Mouse (Mus musculus): Measurements from ENCODE around the gene Ebf1. TPM values are rescaled to one million over a fixed set of nuclear protein-coding genes. Genes with fewer than 3 reads are reported as not detected.
"Not testable (repeated sequence)": the region's sequence is repeated elsewhere in the genome, so short reads cannot be mapped to it uniquely, and the experiment has no call there.

Gene Ebf1
- polyA plus RNA-seq (2012; rRNA removed), result 26.6 and 40.1 TPM in 2 replicates

GRCm38 (mm10) chr11:44616788-44617712, at the start of gene Ebf1:
TSS of gene Ebf1 (plus strand) at chr11:44617317.
- WGBS, result under 1% methylated on average over 31 of the region's 31 CpGs
- peak; percentile 88 to 92 for DNase-seq (ENCODE audit: low read depth in 1 of 2, low spot score in 2 of 2)
- H3K4me1 ChIP-seq (ENCODE audit: control insufficient read depth, insufficient read depth, insufficient read length), result peaks cover 10% of the 10 kb centered on the region
- peak; percentile 76 for TF ChIP-seq POLR2A (IDR thresholded peaks at IDR 0.05; ENCODE audit: low read depth, low read length)
- TF ChIP-seq CTCF (IDR thresholded peaks at IDR 0.05; ENCODE audit: extremely low read depth, insufficient read depth, insufficient read length, insufficient replicate concordance), result no peak
- H3K27ac ChIP-seq (ENCODE audit: insufficient read depth, low read length), result peak within 1 kb of the TSS; percentile 98
- peak within 1 kb of the TSS; percentile 72 for H3K4me3 ChIP-seq (ENCODE audit: extremely low read depth, insufficient read depth, insufficient read length)
- peaks cover 2% of the 10 kb centered on the region; the same call in 1 of the 2 replicates for H3K27me3 ChIP-seq (ENCODE audit: control insufficient read depth, insufficient read depth, low read length)
- H3K36me3 ChIP-seq (ENCODE audit: control insufficient read depth, insufficient read depth, low read length), result peaks cover 9% of the 10 kb centered on the region; the same call in 1 of the 2 replicates

- DNase-seq (ENCODE audit: low read depth in 1 of 2, low spot score in 2 of 2); H3K27me3 ChIP-seq (ENCODE audit: control insufficient read depth, insufficient read depth, low read length); H3K36me3 ChIP-seq (ENCODE audit: control insufficient read depth, insufficient read depth, low read length); H3K27ac ChIP-seq (ENCODE audit: insufficient read depth, low read length); H3K4me3 ChIP-seq (ENCODE audit: extremely low read depth, insufficient read depth, insufficient read length); H3K4me1 ChIP-seq (ENCODE audit: control insufficient read depth, insufficient read depth, insufficient read length): not testable (repeated sequence)
- 89% methylated on average over 4 of the region's 4 CpGs for WGBS
Measured at GRCm38 (mm10) chr11:44570336-44570735, 46.8 kb upstream of the Ebf1 start.

- no peaks in the 10 kb centered on the region for H3K27me3 ChIP-seq (ENCODE audit: control insufficient read depth, insufficient read depth, low read length)
- H3K4me3 ChIP-seq (ENCODE audit: extremely low read depth, insufficient read depth, insufficient read length), result no peak overlapping the region
- H3K36me3 ChIP-seq (ENCODE audit: control insufficient read depth, insufficient read depth, low read length), result no peaks in the 10 kb centered on the region
- 94% methylated on average over 5 of the region's 5 CpGs for WGBS
- TF ChIP-seq CTCF (IDR thresholded peaks at IDR 0.05; ENCODE audit: extremely low read depth, insufficient read depth, insufficient read length, insufficient replicate concordance) (no peak), POLR2A (IDR thresholded peaks at IDR 0.05; ENCODE audit: low read depth, low read length) (no peak)
- peaks cover 8% of the 10 kb centered on the region; the same call in 1 of the 2 replicates for H3K4me1 ChIP-seq (ENCODE audit: control insufficient read depth, insufficient read depth, insufficient read length)
- H3K27ac ChIP-seq (ENCODE audit: insufficient read depth, low read length), result no peak overlapping the region
- no peak for DNase-seq (ENCODE audit: low read depth in 1 of 2, low spot score in 2 of 2)
Measured at GRCm38 (mm10) chr11:44572781-44573180, 44.3 kb upstream of the Ebf1 start.

GRCm38 (mm10) chr11:44573396-44573795, 43.7 kb upstream of the Ebf1 start:
- DNase-seq (ENCODE audit: low read depth in 1 of 2, low spot score in 2 of 2), result no peak
- H3K27ac ChIP-seq (ENCODE audit: insufficient read depth, low read length), result no peak overlapping the region
- H3K27me3 ChIP-seq (ENCODE audit: control insufficient read depth, insufficient read depth, low read length), result no peaks in the 10 kb centered on the region
- H3K4me3 ChIP-seq (ENCODE audit: extremely low read depth, insufficient read depth, insufficient read length), result no peak overlapping the region
- no peak for TF ChIP-seq CTCF (IDR thresholded peaks at IDR 0.05; ENCODE audit: extremely low read depth, insufficient read depth, insufficient read length, insufficient replicate concordance)
- TF ChIP-seq POLR2A (IDR thresholded peaks at IDR 0.05; ENCODE audit: low read depth, low read length), result no peak
- no peaks in the 10 kb centered on the region for H3K36me3 ChIP-seq (ENCODE audit: control insufficient read depth, insufficient read depth, low read length)
- WGBS, result 72% methylated on average over 3 of the region's 3 CpGs
- H3K4me1 ChIP-seq (ENCODE audit: control insufficient read depth, insufficient read depth, insufficient read length), result peaks cover 11% of the 10 kb centered on the region; the same call in 1 of the 2 replicates

- no peak for DNase-seq (ENCODE audit: low read depth in 1 of 2, low spot score in 2 of 2)
- 80% methylated on average over 8 of the region's 8 CpGs for WGBS
- TF ChIP-seq CTCF (IDR thresholded peaks at IDR 0.05; ENCODE audit: extremely low read depth, insufficient read depth, insufficient read length, insufficient replicate concordance) (no peak), POLR2A (IDR thresholded peaks at IDR 0.05; ENCODE audit: low read depth, low read length) (no peak; the same call in 1 of the 2 replicates)
- H3K27ac ChIP-seq (ENCODE audit: insufficient read depth, low read length), result peak overlapping the region; percentile 79
- H3K27me3 ChIP-seq (ENCODE audit: control insufficient read depth, insufficient read depth, low read length), result no peaks in the 10 kb centered on the region
- H3K4me3 ChIP-seq (ENCODE audit: extremely low read depth, insufficient read depth, insufficient read length), result peak overlapping the region; percentile 49
- H3K36me3 ChIP-seq (ENCODE audit: control insufficient read depth, insufficient read depth, low read length), result no peaks in the 10 kb centered on the region
- H3K4me1 ChIP-seq (ENCODE audit: control insufficient read depth, insufficient read depth, insufficient read length), result peaks cover 11% of the 10 kb centered on the region; the same call in 1 of the 2 replicates
Measured at GRCm38 (mm10) chr11:44574391-44574790, 42.7 kb upstream of the Ebf1 start.

GRCm38 (mm10) chr11:44574820-44575219, 42.3 kb upstream of the Ebf1 start:
- TF ChIP-seq CTCF (IDR thresholded peaks at IDR 0.05; ENCODE audit: extremely low read depth, insufficient read depth, insufficient read length, insufficient replicate concordance) (no peak), POLR2A (IDR thresholded peaks at IDR 0.05; ENCODE audit: low read depth, low read length) (no peak)
- DNase-seq (ENCODE audit: low read depth in 1 of 2, low spot score in 2 of 2), result peak; percentile 82 to 89
- peaks cover 11% of the 10 kb centered on the region; the same call in 1 of the 2 replicates for H3K4me1 ChIP-seq (ENCODE audit: control insufficient read depth, insufficient read depth, insufficient read length)
- WGBS, result 40% methylated on average over 5 of the region's 5 CpGs
- H3K36me3 ChIP-seq (ENCODE audit: control insufficient read depth, insufficient read depth, low read length), result no peaks in the 10 kb centered on the region
- no peaks in the 10 kb centered on the region for H3K27me3 ChIP-seq (ENCODE audit: control insufficient read depth, insufficient read depth, low read length)
- H3K4me3 ChIP-seq (ENCODE audit: extremely low read depth, insufficient read depth, insufficient read length), result peak overlapping the region; percentile 38; the same call in 1 of the 2 replicates
- peak overlapping the region; percentile 70 for H3K27ac ChIP-seq (ENCODE audit: insufficient read depth, low read length)

- WGBS, result 39% methylated on average over 9 of the region's 9 CpGs
- DNase-seq (ENCODE audit: low read depth in 1 of 2, low spot score in 2 of 2), result peak in 1 of 2 experiments; percentile 15
- TF ChIP-seq CTCF (IDR thresholded peaks at IDR 0.05; ENCODE audit: extremely low read depth, insufficient read depth, insufficient read length, insufficient replicate concordance) (no peak), POLR2A (IDR thresholded peaks at IDR 0.05; ENCODE audit: low read depth, low read length) (no peak)
- H3K27me3 ChIP-seq (ENCODE audit: control insufficient read depth, insufficient read depth, low read length), result no peaks in the 10 kb centered on the region
- peaks cover 8% of the 10 kb centered on the region; the same call in 1 of the 2 replicates for H3K4me1 ChIP-seq (ENCODE audit: control insufficient read depth, insufficient read depth, insufficient read length)
- H3K27ac ChIP-seq (ENCODE audit: insufficient read depth, low read length), result no peak overlapping the region; the same call in 1 of the 2 replicates
- H3K36me3 ChIP-seq (ENCODE audit: control insufficient read depth, insufficient read depth, low read length), result no peaks in the 10 kb centered on the region
- no peak overlapping the region for H3K4me3 ChIP-seq (ENCODE audit: extremely low read depth, insufficient read depth, insufficient read length)
Measured at GRCm38 (mm10) chr11:44577911-44578310, 39.2 kb upstream of the Ebf1 start.
